Mouse (Mus musculus) liver, adult 2 months (tissue): Measurements from ENCODE around the gene Specc1.

Experiments used
- CTCF ChIP-seq: fragments of 200-500 bp; IDR thresholded peaks from 2 replicates; pipeline ENCODE4 v1.5.1; 2011; ENCODE audit warnings: low read depth, low read length, control low read depth
- POLR2A ChIP-seq: fragments of 200-500 bp; IDR thresholded peaks from 2 replicates; pipeline ENCODE4 v1.6.1; 2011; ENCODE audit warnings: low read length, control low read depth; ENCODE audit not compliant: insufficient read depth; ENCODE audit errors: extremely low read depth

- TF ChIP-seq CTCF = peak; percentile 79
- no peak for TF ChIP-seq POLR2A
Measured at GRCm38 (mm10) chr11:62127692-62128091, 171.1 kb downstream of the Specc1 start.
